Mouse (Mus musculus) ES-E14 (cell line): Measurements from ENCODE around the gene Timm10. TPM values are rescaled to one million over a fixed set of nuclear protein-coding genes. Genes with fewer than 3 reads are reported as not detected.
A peak's percentile ranks its signal among the peaks of the same experiment; 100 is the strongest.

Experiments used
- DNase-seq: peaks from one replicate; pipeline ENCODE4 v3.0.0-alpha.2; 2013; ENCODE audit warnings: low read depth, low spot score
- H3K27ac ChIP-seq: 2 replicates; pipeline ENCODE4 v1.5.1; 2012; ENCODE audit warnings: low read depth, mild to moderate bottlenecking, low read length, moderate library complexity, mixed read lengths; ENCODE audit not compliant: poor library complexity, insufficient read depth, severe bottlenecking
- H3K36me3 ChIP-seq: 2 replicates; pipeline ENCODE4 v1.6.1; 2012; ENCODE audit warnings: mild to moderate bottlenecking, low read length, moderate library complexity, mixed read lengths; ENCODE audit not compliant: control insufficient read depth, poor library complexity, insufficient read depth, severe bottlenecking
- H3K4me1 ChIP-seq, 2 experiments: fragments of 150-350 bp in 1 of 2; sonication (generic) in 1 of 2; 2 replicates each; pipeline ENCODE4 v1.6.1; 2012; ENCODE audit warnings: low read length in 2 of 2, mild to moderate bottlenecking in 1 of 2, mixed read lengths in 1 of 2; ENCODE audit not compliant: control insufficient read depth in 2 of 2, insufficient read depth in 2 of 2, poor library complexity in 1 of 2
- H3K4me3 ChIP-seq, 2 experiments: fragments of 150-350 bp in 1 of 2; sonication (generic) in 1 of 2; 2 replicates each; pipeline ENCODE4 v1.5.1; 2012; ENCODE audit warnings: low read length in 2 of 2, low read depth in 1 of 2, mild to moderate bottlenecking in 1 of 2, mixed read lengths in 1 of 2; ENCODE audit not compliant: insufficient read depth in 1 of 2, poor library complexity in 1 of 2, severe bottlenecking in 1 of 2
- H3K9ac ChIP-seq: 2 replicates; pipeline ENCODE4 v1.6.1; 2012; ENCODE audit warnings: low read depth, mild to moderate bottlenecking, low read length, mixed read lengths; ENCODE audit not compliant: poor library complexity, insufficient read depth, severe bottlenecking
- H3K9me3 ChIP-seq: fragments of 150-350 bp; sonication (generic); 2 replicates; pipeline ENCODE4 v1.6.1; 2012; ENCODE audit warnings: low read depth, mild to moderate bottlenecking, low read length; ENCODE audit not compliant: control insufficient read depth, insufficient read depth
- CHD2 ChIP-seq: IDR thresholded peaks from 2 replicates; pipeline ENCODE4 v1.6.1; 2014; ENCODE audit warnings: mild to moderate bottlenecking, low read depth, low read length, inconsistent platforms
- HCFC1 ChIP-seq: IDR thresholded peaks from 2 replicates; pipeline ENCODE4 v1.6.1; 2012; ENCODE audit warnings: low read length, inconsistent platforms, borderline replicate concordance; ENCODE audit not compliant: insufficient read depth
- MAFK ChIP-seq: IDR thresholded peaks from 2 replicates; pipeline ENCODE4 v1.6.1; 2014; ENCODE audit warnings: mild to moderate bottlenecking, low read depth, low read length, inconsistent platforms; ENCODE audit not compliant: insufficient read depth
- ZC3H11A ChIP-seq: IDR thresholded peaks from 2 replicates; pipeline ENCODE4 v1.6.1; 2012; ENCODE audit warnings: low read depth, mild to moderate bottlenecking, inconsistent platforms, low read length, borderline replicate concordance
- ZNF384 ChIP-seq: IDR thresholded peaks from 2 replicates; pipeline ENCODE4 v1.6.1; 2012; ENCODE audit warnings: low read depth, low read length, inconsistent platforms
- in situ Hi-C, 2 experiments: fragments of 600-800 bp; cut with MboI; formaldehyde crosslinking; loops; one replicate each; pipeline ENCODE4 v1.15.1; 2025; ENCODE audit warnings: low sequenced_read_pairs in 2 of 2, inconsistent platforms in 1 of 2; ENCODE audit not compliant: unreplicated experiment in 2 of 2
- total RNA-seq: library from RNA; depleted of rRNA; stranded (reverse); fragments of 300-350 nt; gene quantifications from 2 replicates; pipeline ENCODE4 v1.2.3, GENCODE M21; 2012

Timm10 gene
- total RNA-seq, 1 experiment = 73.5 TPM

DNA sequence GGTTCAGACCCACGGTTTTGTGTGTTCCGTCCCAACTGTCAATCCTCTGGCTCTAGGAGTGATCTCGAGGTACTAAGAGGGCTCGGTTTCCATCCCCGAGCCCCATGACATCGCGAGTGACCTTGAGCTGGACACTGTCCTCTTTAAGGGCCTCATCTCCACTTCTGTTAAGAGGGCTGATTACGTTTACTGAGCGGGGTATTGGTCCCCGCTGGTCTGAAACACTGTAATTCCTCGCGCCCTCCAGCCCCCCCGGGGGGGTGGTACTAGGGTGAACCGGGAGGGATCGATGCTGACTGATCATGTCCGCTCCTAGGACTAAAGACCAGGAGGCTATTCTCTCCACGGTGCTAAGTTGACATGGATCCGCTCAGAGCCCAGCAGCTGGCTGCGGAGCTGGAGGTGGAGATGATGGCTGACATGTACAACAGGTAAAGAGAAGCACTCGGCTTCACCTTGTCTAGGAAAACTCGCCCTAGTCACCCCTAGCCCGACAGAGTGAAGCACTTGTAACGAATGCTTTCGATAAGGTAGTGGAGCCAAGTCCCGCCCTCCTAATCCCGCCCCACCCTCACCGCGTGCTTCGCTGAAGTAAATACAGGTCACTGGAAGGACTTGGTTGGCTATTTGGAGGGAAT, 605 bp downstream of the Timm10 start:
- Histone ChIP-seq H3K27ac (0 out of 2 replicates have a peak overlapping the region, but pooled peaks have one; percentile 16), H3K4me1 (peaks cover 0 to 2% of the 10 kb centered on the region in 2 experiments; a peak in 1 of 4 replicates), H3K9me3 (no peaks in the 10 kb centered on the region), H3K9ac (peak overlapping the region; percentile 81), H3K36me3 (peaks cover 6% of the 10 kb centered on the region), H3K4me3 (peak overlapping the region; percentile 75 to 95)
- in situ Hi-C loops = no loop called here
- DNase-seq = no peak
- no peak for TF ChIP-seq MAFK
- no peak for TF ChIP-seq HCFC1
- no peak for TF ChIP-seq ZNF384
- TF ChIP-seq ZC3H11A = no peak
- no peak for TF ChIP-seq CHD2

DNA sequence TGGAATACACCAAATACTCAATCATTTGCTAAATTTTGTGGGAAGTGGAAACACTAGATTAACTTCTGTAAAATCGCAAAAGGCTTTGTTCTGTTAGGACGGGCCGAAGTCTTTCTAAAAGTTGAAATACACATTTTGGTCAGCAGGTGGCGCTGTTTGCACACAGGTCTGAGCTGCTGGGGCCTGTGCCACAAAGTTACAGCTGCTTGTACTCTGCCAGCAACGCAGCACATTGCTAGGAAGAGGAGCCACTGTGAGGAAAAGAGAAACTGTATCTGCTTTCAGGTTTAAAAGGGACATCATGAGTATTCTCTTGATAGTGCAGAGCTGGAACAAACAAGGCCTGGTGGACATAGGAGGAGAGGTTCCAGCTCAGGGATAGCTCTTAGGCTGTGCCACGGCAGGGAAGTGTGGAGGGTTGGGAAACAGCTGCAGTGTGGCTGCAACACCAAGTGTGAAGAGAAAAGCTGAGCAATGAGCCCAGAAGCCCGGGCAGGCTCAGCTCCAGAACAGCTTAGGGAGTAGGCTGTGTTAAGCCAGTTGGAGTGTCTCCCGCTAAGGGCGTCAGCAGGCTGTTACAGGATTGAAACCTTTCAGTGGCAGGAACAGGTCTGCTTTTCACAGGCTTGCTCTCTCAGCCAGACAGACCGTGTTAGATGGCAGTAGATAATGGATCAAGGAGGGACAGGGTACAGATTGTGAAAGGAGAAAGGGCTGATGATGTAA, 5.0 kb downstream of the Timm10 start:
- TF ChIP-seq CHD2 (no peak), MAFK (no peak), ZNF384 (no peak), HCFC1 (no peak), ZC3H11A (peak; percentile 87)
- in situ Hi-C loops = no loop called here
- Histone ChIP-seq H3K36me3 (peaks cover 6% of the 10 kb centered on the region), H3K4me3 (no peak overlapping the region), H3K27ac (no peak overlapping the region), H3K4me1 (peaks cover under 1 to 2% of the 10 kb centered on the region in 2 experiments; a peak in 1 of 4 replicates), H3K9me3 (no peaks in the 10 kb centered on the region), H3K9ac (no peak overlapping the region)
- peak; percentile 79 for DNase-seq

DNA sequence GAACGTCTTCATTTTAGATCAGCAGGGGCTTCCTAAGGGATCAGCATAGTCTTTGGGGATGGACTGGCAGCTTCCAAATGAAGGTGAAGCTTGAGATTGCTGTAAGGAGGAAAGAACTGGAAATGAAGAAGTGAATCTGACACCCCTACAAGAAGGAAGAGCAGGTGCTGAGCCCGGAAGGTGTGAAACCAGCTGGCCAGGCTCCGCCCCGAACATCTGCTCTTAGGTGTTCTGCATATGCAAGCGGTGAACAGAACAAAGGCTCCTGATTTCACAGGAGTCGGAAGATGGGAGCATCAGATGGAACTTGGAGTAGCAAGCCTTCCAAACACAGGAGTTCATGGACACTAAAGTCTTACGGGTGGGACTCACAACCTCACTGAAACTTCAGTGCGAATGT, 10.3 kb downstream of the Timm10 start:
- no peaks in the 10 kb centered on the region for H3K36me3 ChIP-seq
- no peak overlapping the region for H3K27ac ChIP-seq
- no peak for DNase-seq
- no peak for TF ChIP-seq HCFC1
- TF ChIP-seq ZNF384 = no peak
- no peak for TF ChIP-seq CHD2
- TF ChIP-seq ZC3H11A = no peak
- no peak for TF ChIP-seq MAFK
- H3K9me3 ChIP-seq = no peaks in the 10 kb centered on the region
- H3K4me3 ChIP-seq = no peak overlapping the region
- H3K9ac ChIP-seq = no peak overlapping the region
- H3K4me1 ChIP-seq = peaks cover 18 to 19% of the 10 kb centered on the region in 2 experiments; a peak in 3 of 4 replicates
- in situ Hi-C loops = no loop called here

DNA sequence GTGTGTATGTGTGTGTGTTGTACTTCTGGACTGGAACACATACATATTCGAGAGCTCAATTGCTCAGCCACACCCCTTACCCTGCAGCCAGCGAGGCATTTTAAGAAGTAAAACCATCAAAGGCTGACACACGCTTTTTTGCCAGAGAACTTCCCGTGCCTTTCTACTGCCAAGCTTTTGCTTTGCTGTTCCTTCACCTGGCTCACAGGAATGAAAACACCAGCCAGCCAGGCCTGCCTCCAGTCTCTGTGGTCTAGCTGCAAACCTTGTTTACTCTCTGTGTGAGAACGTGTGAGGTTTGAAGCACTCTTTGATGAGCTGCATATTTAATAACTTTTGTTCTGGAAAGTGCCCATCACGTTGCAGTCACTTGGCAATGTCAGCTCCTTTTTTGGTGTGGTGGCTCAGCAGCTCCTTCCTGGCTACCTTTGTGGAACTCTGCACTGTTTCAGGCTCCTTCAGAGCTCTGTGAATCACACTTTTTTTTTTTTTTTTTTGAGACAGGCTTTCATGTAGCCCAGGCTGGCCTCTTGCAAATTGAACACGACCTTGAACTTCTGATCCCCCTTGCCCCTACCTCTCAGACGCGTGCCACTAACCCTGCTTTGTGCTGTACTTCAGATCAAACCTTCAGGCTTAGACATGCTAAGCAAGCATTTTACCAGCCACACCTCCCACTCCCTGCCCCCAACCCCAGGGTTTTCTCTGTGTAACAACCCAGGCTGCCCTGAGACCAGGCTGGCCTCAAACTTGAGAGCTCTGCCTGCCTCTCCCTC, 11.2 kb downstream of the Timm10 start:
- in situ Hi-C loops = no loop called here
- Histone ChIP-seq H3K4me3 (no peak overlapping the region), H3K9me3 (no peaks in the 10 kb centered on the region), H3K27ac (no peak overlapping the region), H3K9ac (no peak overlapping the region), H3K4me1 (peaks cover 18 to 19% of the 10 kb centered on the region in 2 experiments; a peak in 3 of 4 replicates), H3K36me3 (no peaks in the 10 kb centered on the region)
- peak; percentile 79 for DNase-seq
- peak; percentile 96 for TF ChIP-seq ZNF384
- TF ChIP-seq CHD2 = peak; percentile 59; the same call in 1 of the 2 replicates
- peak; percentile 80 for TF ChIP-seq MAFK
- no peak for TF ChIP-seq HCFC1
